Mouse (Mus musculus) heart, adult 8-10 months (tissue): ENCODE measurements around the gene Zmynd8. TPM values are rescaled to one million over a fixed set of nuclear protein-coding genes. Genes with fewer than 3 reads are reported as not detected.

Source experiments
- DNase-seq: peaks from one replicate; pipeline ENCODE4 v3.0.0; 2022; ENCODE audit warnings: low spot score
- total RNA-seq, 4 experiments: library from RNA; stranded (reverse); gene quantifications; 2 replicates each; pipeline ENCODE4 v1.2.4; 2022

Zmynd8 gene
- total RNA-seq, 4 experiments from 2014 or later = 35.5 to 60.5 (median 45.4) TPM

- DNase-seq = no peak
These were observed 658 bp upstream of the Zmynd8 start for GRCm38 (mm10) chr2:165899474-165899873.

- DNase-seq = no peak
These were observed 2.6 kb downstream of the Zmynd8 start for GRCm38 (mm10) chr2:165896171-165896570.

GRCm38 (mm10) chr2:165895687-165896086, 3.1 kb downstream of the Zmynd8 start:
- no peak for DNase-seq

- no peak for DNase-seq
These were observed 4.3 kb downstream of the Zmynd8 start for GRCm38 (mm10) chr2:165894533-165894932.

GRCm38 (mm10) chr2:165893232-165893631, 5.6 kb downstream of the Zmynd8 start:
- no peak for DNase-seq

- DNase-seq = no peak
These were observed 6.2 kb downstream of the Zmynd8 start for GRCm38 (mm10) chr2:165892626-165893025.

GRCm38 (mm10) chr2:165890401-165890800, 8.4 kb downstream of the Zmynd8 start:
- DNase-seq = no peak

- no peak for DNase-seq
These were observed 8.9 kb downstream of the Zmynd8 start for GRCm38 (mm10) chr2:165889874-165890273.

- no peak for DNase-seq
These were observed 9.6 kb downstream of the Zmynd8 start for GRCm38 (mm10) chr2:165889266-165889665.

GRCm38 (mm10) chr2:165888813-165889221, 10.0 kb downstream of the Zmynd8 start:
- DNase-seq = no peak

- DNase-seq = peak; percentile 59
These were observed 10.4 kb downstream of the Zmynd8 start for GRCm38 (mm10) chr2:165888396-165888795.

- peak; percentile 48 for DNase-seq
These were observed 11.8 kb downstream of the Zmynd8 start for GRCm38 (mm10) chr2:165886857-165887628.

GRCm38 (mm10) chr2:165886482-165886856, 12.3 kb downstream of the Zmynd8 start:
- no peak for DNase-seq

GRCm38 (mm10) chr2:165885951-165886320, 12.9 kb downstream of the Zmynd8 start:
- DNase-seq = no peak

- DNase-seq = peak; percentile 73
These were observed 13.4 kb downstream of the Zmynd8 start for GRCm38 (mm10) chr2:165885225-165885950.

- peak; percentile 99 for DNase-seq
These were observed 14.1 kb downstream of the Zmynd8 start for GRCm38 (mm10) chr2:165884577-165885224.

GRCm38 (mm10) chr2:165883846-165884576, 14.8 kb downstream of the Zmynd8 start:
- peak; percentile 80 for DNase-seq

- peak; percentile 64 for DNase-seq
These were observed 15.8 kb downstream of the Zmynd8 start for GRCm38 (mm10) chr2:165883006-165883405.

- DNase-seq = peak; percentile 54
These were observed 17.0 kb downstream of the Zmynd8 start for GRCm38 (mm10) chr2:165881585-165882431.

GRCm38 (mm10) chr2:165881220-165881584, 17.6 kb downstream of the Zmynd8 start:
- no peak for DNase-seq
